Mouse (Mus musculus) MEL (cell line): ENCODE data around the gene Ncstn. TPM values are rescaled to one million over a fixed set of nuclear protein-coding genes. Genes with fewer than 3 reads are reported as not detected.

ENCODE experiments used
- DNase-seq: peaks from one replicate; pipeline ENCODE4 v3.0.0; 2011; ENCODE audit warnings: low read depth, low spot score
- H3K27ac ChIP-seq: 2 replicates; pipeline ENCODE4 v1.5.1; 2012; ENCODE audit warnings: low read depth, mild to moderate bottlenecking, control low read depth, low read length, moderate library complexity; ENCODE audit not compliant: control insufficient read depth
- H3K27me3 ChIP-seq, 2 experiments: fragments of 150-350 bp in 1 of 2; sonication (generic) in 1 of 2; 2 replicates each; pipeline ENCODE4 v1.6.1; 2012; ENCODE audit warnings: low read length in 2 of 2, mild to moderate bottlenecking in 2 of 2, improper control_type of control experiment in 1 of 2, moderate library complexity in 1 of 2; ENCODE audit not compliant: insufficient read depth in 2 of 2, control insufficient read depth in 1 of 2
- H3K36me3 ChIP-seq, 2 experiments: 2 replicates each; pipeline ENCODE4 v1.6.1; 2012 to 2014; ENCODE audit warnings: low read length in 2 of 2, improper control_type of control experiment in 1 of 2, inconsistent platforms in 1 of 2, mild to moderate bottlenecking in 1 of 2; ENCODE audit not compliant: insufficient read depth in 2 of 2, control insufficient read depth in 1 of 2
- H3K4me1 ChIP-seq, 2 experiments: fragments of 150-350 bp in 1 of 2; sonication (generic) in 1 of 2; 2 replicates each; pipeline ENCODE4 v1.6.1; 2012; ENCODE audit warnings: low read length in 2 of 2, improper control_type of control experiment in 1 of 2, mild to moderate bottlenecking in 1 of 2; ENCODE audit not compliant: insufficient read depth in 2 of 2, control insufficient read depth in 1 of 2
- H3K4me3 ChIP-seq, 2 experiments: fragments of 150-350 bp in 1 of 2; sonication (generic) in 1 of 2; 2 replicates each; pipeline ENCODE4 v1.5.1; 2012; ENCODE audit warnings: low read depth in 2 of 2, low read length in 2 of 2, mild to moderate bottlenecking in 2 of 2, moderate library complexity in 2 of 2, control low read depth in 1 of 2, improper control_type of control experiment in 1 of 2; ENCODE audit not compliant: control insufficient read depth in 1 of 2, insufficient read depth in 1 of 2
- H3K79me2 ChIP-seq: 2 replicates; pipeline ENCODE4 v1.6.1; 2012; ENCODE audit warnings: mild to moderate bottlenecking, low read length, moderate library complexity; ENCODE audit not compliant: control insufficient read depth, poor library complexity, insufficient read depth
- H3K9ac ChIP-seq: 2 replicates; pipeline ENCODE4 v1.6.1; 2012; ENCODE audit warnings: low read depth, mild to moderate bottlenecking, control low read depth, low read length, moderate library complexity; ENCODE audit not compliant: control insufficient read depth, poor library complexity, severe bottlenecking
- H3K9me3 ChIP-seq: fragments of 150-350 bp; sonication (generic); replicated peaks from 2 replicates; pipeline ENCODE4 v1.6.1; 2012; ENCODE audit warnings: mild to moderate bottlenecking, low read length, improper control_type of control experiment, moderate library complexity; ENCODE audit not compliant: insufficient read depth
- BHLHE40 ChIP-seq: IDR thresholded peaks from 2 replicates; pipeline ENCODE4 v1.6.1; 2012; ENCODE audit warnings: low read depth, mild to moderate bottlenecking, inconsistent platforms, low read length, improper control_type of control experiment, borderline replicate concordance
- GABPA ChIP-seq: IDR thresholded peaks from 2 replicates; pipeline ENCODE4 v1.6.1; 2012; ENCODE audit warnings: low read depth, mild to moderate bottlenecking, inconsistent platforms, low read length, improper control_type of control experiment, moderate library complexity
- GATA1 ChIP-seq: IDR thresholded peaks from 2 replicates; pipeline ENCODE4 v1.6.1; 2011; ENCODE audit warnings: low read depth, low read length, improper control_type of control experiment
- HCFC1 ChIP-seq: IDR thresholded peaks from 2 replicates; pipeline ENCODE4 v1.6.1; 2012; ENCODE audit warnings: low read depth, mild to moderate bottlenecking, inconsistent platforms, low read length, improper control_type of control experiment, moderate library complexity
- MAX ChIP-seq: IDR thresholded peaks from 2 replicates; pipeline ENCODE4 v1.6.1; 2011; ENCODE audit warnings: low read length, improper control_type of control experiment
- MXI1 ChIP-seq: IDR thresholded peaks from 2 replicates; pipeline ENCODE4 v1.6.1; 2011; ENCODE audit warnings: mild to moderate bottlenecking, low read depth, low read length, improper control_type of control experiment
- MYC ChIP-seq: IDR thresholded peaks from 2 replicates; pipeline ENCODE4 v1.6.1; 2011; ENCODE audit warnings: low read depth, mild to moderate bottlenecking, low read length, improper control_type of control experiment, moderate library complexity
- TBP ChIP-seq: IDR thresholded peaks from 2 replicates; pipeline ENCODE4 v1.8.0; 2011; ENCODE audit warnings: low read depth, low read length, improper control_type of control experiment
- USF2 ChIP-seq, 2 experiments: IDR thresholded peaks; 2 replicates each; pipeline ENCODE4 v1.6.1; 2011 to 2012; ENCODE audit warnings: improper control_type of control experiment in 2 of 2, low read length in 2 of 2, borderline replicate concordance in 1 of 2, inconsistent platforms in 1 of 2, low read depth in 1 of 2, mild to moderate bottlenecking in 1 of 2; ENCODE audit not compliant: insufficient read depth in 1 of 2
- ZC3H11A ChIP-seq: IDR thresholded peaks from 2 replicates; pipeline ENCODE4 v1.6.1; 2012; ENCODE audit warnings: low read depth, mild to moderate bottlenecking, inconsistent platforms, low read length, improper control_type of control experiment
- polyA plus RNA-seq, 2 experiments: library from polyadenylated mRNA; stranded (reverse) in 1 of 2; unstranded in 1 of 2; fragments of >175 nt in 1 of 2; fragments of >200 nt in 1 of 2; gene quantifications; 2 replicates each; pipeline versions ENCODE4 v1.2.1 to v1.2.4; 2012; ENCODE audit warnings: low replicate concordance in 2 of 2, low read depth in 1 of 2; ENCODE audit not compliant: insufficient read length in 2 of 2, insufficient read depth in 1 of 2, missing spikeins in 1 of 2
- total RNA-seq: library from RNA; depleted of rRNA; stranded (reverse); fragments of 300-350 nt; gene quantifications from 2 replicates; pipeline ENCODE4 v1.2.3, GENCODE M21; 2012

The Ncstn gene
- total and polyA plus RNA-seq, 3 experiments = 9.9 to 38.5 TPM; not detected in 1

DNA sequence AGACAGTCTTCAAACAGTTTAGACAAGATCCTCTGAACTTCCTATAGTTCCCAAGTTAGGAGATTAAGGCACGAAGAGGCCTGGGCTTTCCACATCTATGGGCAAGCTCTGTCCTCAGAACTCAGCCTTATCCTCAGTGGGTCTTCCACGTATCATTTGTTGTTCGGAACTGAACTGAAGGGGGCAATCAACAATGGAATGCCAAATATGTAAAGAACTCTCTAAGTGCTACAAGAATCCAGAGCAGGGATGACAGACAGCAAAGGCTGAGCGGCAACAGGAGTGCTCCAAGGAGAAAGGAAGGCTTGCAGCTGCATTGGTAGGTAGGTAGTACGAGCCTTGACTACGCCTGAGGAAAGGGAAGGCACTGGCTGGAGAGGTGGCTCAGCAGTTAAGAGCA is 12.4 kb downstream of the Ncstn start:
- Histone ChIP-seq H3K4me1 (no peaks in the 10 kb centered on the region), H3K27me3 (no peaks in the 10 kb centered on the region), H3K9ac (no peak overlapping the region), H3K4me3 (no peak overlapping the region), H3K27ac (no peak overlapping the region), H3K79me2 (no peaks in the 10 kb centered on the region), H3K9me3 (no peaks in the 10 kb centered on the region), H3K36me3 (peaks cover 0 to 7% of the 10 kb centered on the region in 2 experiments; a peak in 2 of 4 replicates)
- no peak for TF ChIP-seq MYC
- TF ChIP-seq TBP = no peak
- TF ChIP-seq MAX = no peak
- no peak for TF ChIP-seq ZC3H11A
- no peak for DNase-seq

DNA sequence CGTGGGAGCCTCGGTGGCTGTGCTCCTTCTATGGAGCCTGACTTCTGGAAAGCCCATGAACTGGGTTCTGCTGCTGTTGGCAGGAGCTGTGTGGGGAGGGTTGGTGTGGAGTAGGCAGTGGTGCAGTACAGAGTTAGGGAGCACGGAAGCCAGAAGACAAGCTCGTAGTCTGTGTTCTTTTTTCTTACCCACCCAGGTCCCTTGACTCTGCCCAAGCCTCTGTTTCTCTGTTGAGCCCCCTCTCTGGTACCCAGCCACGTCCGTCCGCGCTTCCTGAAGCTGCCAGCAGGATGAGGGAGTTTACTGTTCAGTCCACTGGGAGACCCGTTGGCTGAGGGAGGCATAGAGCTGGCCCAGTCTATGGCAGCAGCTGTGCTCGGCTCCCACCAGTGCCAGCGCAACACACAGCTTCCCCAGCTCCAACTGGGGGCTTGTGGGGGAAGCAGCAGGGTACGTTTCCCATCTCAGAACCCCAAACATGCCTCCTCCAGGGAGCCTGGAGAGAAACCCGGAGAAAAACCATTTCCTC is 17.9 kb downstream of the Ncstn start:
- Histone ChIP-seq H3K9me3 (no peaks in the 10 kb centered on the region), H3K79me2 (no peaks in the 10 kb centered on the region), H3K27ac (no peak overlapping the region), H3K4me3 (no peak overlapping the region), H3K9ac (no peak overlapping the region), H3K4me1 (no peaks in the 10 kb centered on the region), H3K36me3 (peaks cover 0 to 2% of the 10 kb centered on the region in 2 experiments; a peak in 3 of 4 replicates), H3K27me3 (no peaks in the 10 kb centered on the region)
- no peak for DNase-seq
- no peak for TF ChIP-seq USF2 (IDR thresholded peaks at IDR 0.05; ENCODE audit: borderline replicate concordance in 1 of 2, insufficient read depth in 1 of 2, low read depth in 1 of 2, low read length in 2 of 2)
- no peak for TF ChIP-seq MAX

DNA sequence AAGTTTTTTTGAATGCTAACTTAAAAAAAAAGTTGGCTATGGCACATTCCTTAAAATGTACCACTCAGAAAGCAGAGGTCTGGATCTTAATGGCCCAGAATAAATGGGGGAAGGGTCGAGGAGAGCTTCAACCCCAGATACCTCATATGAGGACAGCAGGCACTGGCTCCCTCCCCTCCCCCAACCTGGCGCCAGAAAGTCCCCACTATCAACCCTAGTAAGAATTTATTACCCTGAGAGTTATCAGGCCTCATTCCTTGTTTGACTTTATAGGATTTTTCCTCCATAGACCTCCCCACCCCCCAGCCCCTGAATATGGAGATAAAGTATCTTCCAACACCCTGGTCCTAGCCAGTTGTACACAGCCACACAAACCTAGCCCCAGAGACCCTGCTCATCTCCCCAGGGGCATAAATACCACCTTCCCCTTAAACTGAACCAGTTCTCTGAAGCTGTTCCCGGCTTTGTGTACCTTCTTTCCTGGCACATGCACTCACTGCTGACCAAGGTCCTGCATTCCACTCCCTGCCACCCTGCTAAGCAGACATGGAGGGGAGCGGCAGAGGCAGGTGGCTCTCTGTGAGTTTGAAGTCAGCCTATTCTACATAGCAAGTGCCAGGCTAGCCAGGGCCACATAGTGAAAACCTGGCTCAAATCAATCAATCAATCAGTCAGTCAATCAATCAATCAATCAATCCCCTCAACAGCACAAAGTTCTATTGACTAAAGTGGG is 19.1 kb downstream of the Ncstn start:
- TF ChIP-seq HCFC1 = no peak
- TF ChIP-seq MXI1 = no peak
- TF ChIP-seq GATA1 = no peak
- TF ChIP-seq GABPA = no peak
- TF ChIP-seq BHLHE40 = no peak
- TF ChIP-seq, all 39 proteins: peak for 0
- H3K9me3 ChIP-seq = no peaks in the 10 kb centered on the region
- peaks cover 0 to 2% of the 10 kb centered on the region in 2 experiments; a peak in 3 of 4 replicates for H3K36me3 ChIP-seq
- no peaks in the 10 kb centered on the region for H3K4me1 ChIP-seq
- H3K27ac ChIP-seq = no peak overlapping the region
- H3K79me2 ChIP-seq = no peaks in the 10 kb centered on the region
- DNase-seq = no peak
- no peak overlapping the region for H3K4me3 ChIP-seq
- H3K9ac ChIP-seq = no peak overlapping the region
- H3K27me3 ChIP-seq = no peaks in the 10 kb centered on the region
